In genomic region chr3:96266132-96266710, GRCm38 (mm10) we compare ENCODE assay signal across 1 mouse cellular context.
A peak's percentile ranks its signal among the peaks of the same experiment; 100 is the strongest.
TF ChIP-seq lines count a peak whose summit lies in the region.

No protein-coding gene starts in this region.

TF ChIP-seq in MEL, 35 proteins besides CTCF, POLR2A, EP300 and RAD21:
- TF ChIP-seq TBP (IDR thresholded peaks at IDR 0.05; ENCODE audit: low read depth, low read length) (no peak), USF2 (IDR thresholded peaks at IDR 0.05; ENCODE audit: borderline replicate concordance in 1 of 2, insufficient read depth in 1 of 2, low read depth in 1 of 2, low read length in 2 of 2) (no peak), ZC3H11A (IDR thresholded peaks at IDR 0.05; ENCODE audit: low read depth, low read length) (no peak), ETS1 (IDR thresholded peaks at IDR 0.05; ENCODE audit: low read depth, low read length) (no peak), TAL1 (IDR thresholded peaks at IDR 0.05; ENCODE audit: low read length) (peak; percentile 90), RCOR1 (IDR thresholded peaks at IDR 0.05; ENCODE audit: low read depth, low read length) (no peak)
TF ChIP-seq in MEL: peak in this region for 1.
